Mouse (Mus musculus) lung, postnatal 0 days (tissue): ENCODE results near the gene Agpat3.

Experiments
- CTCF ChIP-seq: IDR thresholded peaks from 2 replicates; pipeline ENCODE4 v1.5.1; 2016; ENCODE audit warnings: antibody characterized with exemption, mild to moderate bottlenecking
- EP300 ChIP-seq: IDR thresholded peaks from 2 replicates; pipeline ENCODE4 v1.6.1; 2016; ENCODE audit warnings: antibody characterized with exemption, mild to moderate bottlenecking, control low read depth

DNA sequence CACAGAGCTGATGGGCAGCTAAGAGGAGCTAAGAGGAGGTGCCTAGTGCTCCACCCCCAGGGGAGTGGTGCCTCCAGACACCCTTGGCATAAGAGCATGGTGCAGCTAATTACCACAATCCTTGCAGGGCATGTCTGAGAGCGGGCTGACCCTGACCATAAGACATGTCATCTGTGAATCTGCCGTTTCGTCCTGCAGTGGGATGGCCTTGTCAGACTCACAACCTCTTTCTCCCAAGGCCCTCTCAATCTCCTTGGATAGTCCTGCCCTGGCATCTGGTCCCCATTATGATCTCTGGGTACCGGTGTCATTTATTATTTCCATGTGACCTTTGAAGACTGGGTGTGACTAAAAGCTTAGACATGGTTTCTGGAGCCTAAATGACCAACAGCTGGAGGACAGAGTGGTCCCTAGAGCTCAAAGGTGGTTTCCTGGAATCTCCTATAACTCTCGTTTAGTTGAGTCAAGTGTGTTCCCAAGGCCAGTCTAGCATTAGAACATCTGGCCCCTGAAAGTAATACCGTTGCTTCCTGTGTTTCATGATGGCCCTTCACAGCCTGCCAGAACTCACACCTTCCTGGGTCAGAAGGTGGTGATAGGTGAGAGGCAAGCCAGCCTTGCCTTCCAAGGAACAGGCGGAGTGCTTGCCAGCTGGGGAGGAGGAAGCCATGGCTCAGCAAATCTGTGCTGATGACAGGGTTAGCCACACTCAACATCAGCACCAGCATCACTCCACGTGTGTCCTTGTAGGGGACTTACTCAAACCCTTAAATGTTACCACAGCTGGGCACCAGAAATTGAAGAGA, 61.4 kb downstream of the Agpat3 start:
- TF ChIP-seq EP300 (no peak), CTCF (no peak)
